Mouse (Mus musculus) heart, adult 10 weeks (tissue): Measurements from ENCODE around the gene Cyp1b1. TPM values are rescaled to one million over a fixed set of nuclear protein-coding genes. Genes with fewer than 3 reads are reported as not detected.

Experiments used
- polyA plus RNA-seq: library from polyadenylated mRNA; stranded (reverse); fragments of 350-450 nt; fragmentation: Illumina TruSeq; extraction: RNeasy Lipid Tissue Mini Kit (QIAGEN cat#74804); gene quantifications from one replicate; pipeline ENCODE4 v1.2.3, GENCODE M21; 2014; ENCODE audit warnings: low read depth, low replicate concordance

Gene Cyp1b1
- polyA plus RNA-seq: 5.3 TPM

GRCm38 (mm10) chr17:79714931-79715637, at the start of gene Cyp1b1:
Cyp1b1 (minus strand) TSS chr17:79715061.

Other genes starting within 250 kb of the Cyp1b1 start
- gene Rmdn2, start 103.2 kb downstream of the Cyp1b1 start, polyA plus RNA-seq: 19.3 TPM
- gene Atl2, start 181.1 kb upstream of the Cyp1b1 start, polyA plus RNA-seq: 42.2 TPM